15 mouse cellular contexts compared by ENCODE assay signal in genomic region chr16:91332880-91333279, GRCm38 (mm10). TPM values are rescaled to one million over a fixed set of nuclear protein-coding genes. Genes with fewer than 3 reads are reported as not detected.
"Had no signal": no experiment of that assay in that cellular context is flagged by ENCODE, and none has a peak within 500 bp of the region (broad histone marks: within the 10 kb centered on the region; RNA-seq: fewer than 3 reads in every experiment).

No protein-coding gene starts in this region.

- ATAC-seq: liver, postnatal 0 days had no signal

- H3K4me1 ChIP-seq: lung, embryonic 15.5 days; stomach, embryonic 15.5 days had no signal

- H3K27ac ChIP-seq: kidney, postnatal 0 days; limb, embryonic 15.5 days; liver, embryonic 13.5 days; lung, embryonic 15.5 days; neural tube, embryonic 13.5 days; stomach, embryonic 15.5 days had no signal

- H3K4me3 ChIP-seq: limb, embryonic 15.5 days; liver, embryonic 13.5 days; lung, embryonic 15.5 days; neural tube, embryonic 13.5 days; stomach, embryonic 15.5 days had no signal

- H3K36me3 ChIP-seq: limb, embryonic 15.5 days; liver, embryonic 13.5 days; lung, embryonic 15.5 days; neural tube, embryonic 13.5 days; stomach, embryonic 15.5 days had no signal

- H3K9ac ChIP-seq: limb, embryonic 15.5 days; liver, embryonic 13.5 days; liver, postnatal 0 days; lung, embryonic 15.5 days; neural tube, embryonic 13.5 days; stomach, embryonic 15.5 days had no signal

- H3K4me2 ChIP-seq: limb, embryonic 15.5 days; liver, embryonic 13.5 days; lung, embryonic 15.5 days; neural tube, embryonic 13.5 days; stomach, embryonic 15.5 days had no signal

- DNase-seq: kidney, adult 11 months; kidney, adult 9 months; kidney, postnatal 36 days; liver, embryonic 13.5 days; liver, postnatal 0 days; midbrain, embryonic 14.5 days; retina, postnatal 1 day; thymus, postnatal 4 days had no signal

- H3K27me3 ChIP-seq: lung, embryonic 15.5 days; stomach, embryonic 15.5 days had no signal

- H3K9me3 ChIP-seq: limb, embryonic 15.5 days; liver, embryonic 13.5 days; lung, embryonic 15.5 days; neural tube, embryonic 13.5 days; stomach, embryonic 15.5 days had no signal

RNA-seq across cellular contexts. Expression of gene Gm21970, which starts 58.6 kb away (rescaled TPM):
- polyA plus RNA-seq: kidney, postnatal 0 days; limb, embryonic 15.5 days; liver, embryonic 13.5 days; liver, postnatal 0 days; lung, embryonic 15.5 days; midbrain, embryonic 14.5 days; neural tube, embryonic 13.5 days; spleen, adult 2 months; stomach, embryonic 15.5 days; testis, adult 2 months had no signal
